Mouse (Mus musculus) bone marrow macrophage, adult 2 months (primary cell): ENCODE data around the gene Kcnk3.

Source experiments
- CTCF ChIP-seq: IDR thresholded peaks from 2 replicates; pipeline ENCODE4 v1.5.1; 2012; ENCODE audit warnings: low read depth, mild to moderate bottlenecking, low read length, moderate library complexity
- POLR2A ChIP-seq: IDR thresholded peaks from 2 replicates; pipeline ENCODE4 v1.6.1; 2012; ENCODE audit warnings: mild to moderate bottlenecking, low read depth, low read length, borderline replicate concordance

GRCm38 (mm10) chr5:30589069-30589468 is 1.1 kb downstream of the Kcnk3 start:
- TF ChIP-seq CTCF (no peak), POLR2A (no peak)
